Mouse (Mus musculus): ENCODE data around the gene Hck. TPM values are rescaled to one million over a fixed set of nuclear protein-coding genes. Genes with fewer than 3 reads are reported as not detected.

Hck gene
- polyA plus RNA-seq (2012; rRNA removed) (5.9 and 6.0 TPM in 2 replicates), polyA plus RNA-seq (2014; fragmentation: Nextera tagmentation; extraction: Ambion mirVana) (6.9 and 7.8 TPM in 2 replicates)

DNA sequence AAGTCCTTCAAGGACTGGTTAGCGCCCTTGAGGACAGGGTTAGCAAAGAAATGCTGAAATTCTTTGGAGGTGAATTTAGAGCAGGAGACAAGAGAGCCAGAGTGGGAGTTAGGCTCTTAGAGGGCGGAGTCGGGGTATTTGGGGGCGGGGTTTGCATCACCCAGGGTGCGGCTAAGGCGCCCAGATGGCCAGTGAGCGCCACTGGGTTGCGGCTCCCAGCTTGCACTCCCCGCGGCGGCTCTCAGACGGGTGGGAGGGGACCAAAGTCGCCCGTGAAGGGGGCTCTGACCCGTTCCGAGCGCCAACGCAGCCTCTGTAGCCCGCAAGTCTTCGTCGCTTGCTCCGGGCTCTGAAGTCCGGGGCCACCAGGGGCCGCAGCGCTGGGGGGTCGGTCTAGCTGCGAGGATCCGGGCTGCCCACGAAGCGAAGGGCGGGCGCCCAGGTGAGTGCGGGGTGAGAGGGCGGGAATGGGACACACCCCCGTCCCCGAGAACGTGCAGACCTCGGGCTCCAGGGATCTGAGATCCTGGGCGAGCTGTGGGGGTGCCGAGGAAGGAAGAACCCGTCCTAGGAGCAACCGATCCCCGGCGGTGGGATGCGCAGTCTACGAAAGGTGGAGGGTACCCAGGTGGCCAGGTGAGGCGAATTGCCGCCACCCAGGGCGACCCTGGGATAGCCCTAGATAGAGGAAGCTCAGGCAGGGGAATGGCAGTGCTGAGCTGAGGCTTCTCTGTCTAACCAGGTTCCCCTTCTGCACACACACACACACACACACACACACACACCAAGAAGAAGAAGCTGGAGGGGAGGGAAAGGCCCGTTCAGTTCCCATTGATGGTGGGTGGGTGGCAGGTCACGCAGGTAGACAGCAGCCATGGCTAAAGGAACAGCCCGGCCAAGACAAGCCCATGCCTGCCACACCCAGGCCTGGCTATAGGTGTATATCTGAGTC lies at the start of gene Hck:
Gene Hck (plus strand): TSS at position 156 of the 952 bp plus-strand sequence.
- peak within 1 kb of the TSS; percentile 54 for H3K4me2 ChIP-seq (ENCODE audit: low read depth)
- TF ChIP-seq CTCF (IDR thresholded peaks at IDR 0.05; ENCODE audit: low read depth) (no peak), EP300 (IDR thresholded peaks at IDR 0.05; ENCODE audit: low read depth) (no peak)
- H3K4me3 ChIP-seq (ENCODE audit: insufficient read depth in 1 of 2, low read depth in 2 of 2, low read length in 2 of 2), result peak within 1 kb of the TSS; percentile 19 to 29
- DNase-seq (ENCODE audit: low read depth in 3 of 3, low spot score in 3 of 3), result no peak
- peaks cover 23% of the 10 kb centered on the region for H3K27me3 ChIP-seq (ENCODE audit: control insufficient read depth, insufficient read depth, low read length)
- H3K9me3 ChIP-seq (ENCODE audit: control insufficient read depth, low read length), result no peaks in the 10 kb centered on the region
- WGBS (ENCODE audit: insufficient replicate concordance), result 3% methylated on average over 52 of the region's 52 CpGs
- no peak within 1 kb of the TSS for H3K9ac ChIP-seq (replicated peaks)
- no peak within 1 kb of the TSS for H3K27ac ChIP-seq
- ATAC-seq (ENCODE audit: insufficient read depth), result no peak
- H3K36me3 ChIP-seq (replicated peaks; ENCODE audit: control insufficient read depth, insufficient read depth, low read depth), result no peaks in the 10 kb centered on the region
- H3K4me1 ChIP-seq (replicated peaks; ENCODE audit: control insufficient read depth in 2 of 2, insufficient read depth in 2 of 2, low read length in 1 of 2), result peaks cover 0 to 1% of the 10 kb centered on the region in 2 experiments; a peak in 1 of 4 replicates

GRCm38 (mm10) chr2:153060216-153060615 lies 48.1 kb upstream of the Hck start:
- H3K4me2 ChIP-seq (ENCODE audit: low read depth), result no peak overlapping the region
- no peaks in the 10 kb centered on the region for H3K36me3 ChIP-seq (replicated peaks; ENCODE audit: control insufficient read depth, insufficient read depth, low read depth)
- TF ChIP-seq EP300 (IDR thresholded peaks at IDR 0.05; ENCODE audit: low read depth), result no peak
- no peak for TF ChIP-seq CTCF (IDR thresholded peaks at IDR 0.05; ENCODE audit: low read depth)
- ATAC-seq (ENCODE audit: insufficient read depth) (no peak), DNase-seq (ENCODE audit: low read depth in 3 of 3, low spot score in 3 of 3) (no peak)
- no peak overlapping the region for H3K9ac ChIP-seq (replicated peaks)
- H3K27ac ChIP-seq, result no peak overlapping the region
- WGBS (ENCODE audit: insufficient replicate concordance), result 77% methylated on average over 7 of the region's 7 CpGs
- no peaks in the 10 kb centered on the region for H3K27me3 ChIP-seq (ENCODE audit: control insufficient read depth, insufficient read depth, low read length)
- H3K4me1 ChIP-seq (replicated peaks; ENCODE audit: control insufficient read depth in 2 of 2, insufficient read depth in 2 of 2, low read length in 1 of 2), result peaks cover 0 to 2% of the 10 kb centered on the region in 2 experiments; a peak in 1 of 4 replicates
- H3K4me3 ChIP-seq (ENCODE audit: insufficient read depth in 1 of 2, low read depth in 2 of 2, low read length in 2 of 2), result no peak overlapping the region
- H3K9me3 ChIP-seq (ENCODE audit: control insufficient read depth, low read length), result no peaks in the 10 kb centered on the region

- H3K4me1 ChIP-seq (replicated peaks; ENCODE audit: control insufficient read depth in 2 of 2, insufficient read depth in 2 of 2, low read length in 1 of 2), result peaks cover 0 to 4% of the 10 kb centered on the region in 2 experiments; a peak in 1 of 4 replicates
- no peak overlapping the region for H3K4me2 ChIP-seq (ENCODE audit: low read depth)
- 44% methylated on average over 3 of the region's 3 CpGs for WGBS (ENCODE audit: insufficient replicate concordance)
- no peak overlapping the region for H3K4me3 ChIP-seq (ENCODE audit: insufficient read depth in 1 of 2, low read depth in 2 of 2, low read length in 2 of 2)
- no peaks in the 10 kb centered on the region for H3K36me3 ChIP-seq (replicated peaks; ENCODE audit: control insufficient read depth, insufficient read depth, low read depth)
- ATAC-seq (ENCODE audit: insufficient read depth) (no peak), DNase-seq (ENCODE audit: low read depth in 3 of 3, low spot score in 3 of 3) (no peak)
- TF ChIP-seq CTCF (IDR thresholded peaks at IDR 0.05; ENCODE audit: low read depth) (no peak), EP300 (IDR thresholded peaks at IDR 0.05; ENCODE audit: low read depth) (no peak)
- no peaks in the 10 kb centered on the region for H3K9me3 ChIP-seq (ENCODE audit: control insufficient read depth, low read length)
- no peak overlapping the region for H3K27ac ChIP-seq
- H3K9ac ChIP-seq (replicated peaks), result no peak overlapping the region
- no peaks in the 10 kb centered on the region for H3K27me3 ChIP-seq (ENCODE audit: control insufficient read depth, insufficient read depth, low read length)
These were observed 44.9 kb upstream of the Hck start for GRCm38 (mm10) chr2:153063394-153063793.

DNA sequence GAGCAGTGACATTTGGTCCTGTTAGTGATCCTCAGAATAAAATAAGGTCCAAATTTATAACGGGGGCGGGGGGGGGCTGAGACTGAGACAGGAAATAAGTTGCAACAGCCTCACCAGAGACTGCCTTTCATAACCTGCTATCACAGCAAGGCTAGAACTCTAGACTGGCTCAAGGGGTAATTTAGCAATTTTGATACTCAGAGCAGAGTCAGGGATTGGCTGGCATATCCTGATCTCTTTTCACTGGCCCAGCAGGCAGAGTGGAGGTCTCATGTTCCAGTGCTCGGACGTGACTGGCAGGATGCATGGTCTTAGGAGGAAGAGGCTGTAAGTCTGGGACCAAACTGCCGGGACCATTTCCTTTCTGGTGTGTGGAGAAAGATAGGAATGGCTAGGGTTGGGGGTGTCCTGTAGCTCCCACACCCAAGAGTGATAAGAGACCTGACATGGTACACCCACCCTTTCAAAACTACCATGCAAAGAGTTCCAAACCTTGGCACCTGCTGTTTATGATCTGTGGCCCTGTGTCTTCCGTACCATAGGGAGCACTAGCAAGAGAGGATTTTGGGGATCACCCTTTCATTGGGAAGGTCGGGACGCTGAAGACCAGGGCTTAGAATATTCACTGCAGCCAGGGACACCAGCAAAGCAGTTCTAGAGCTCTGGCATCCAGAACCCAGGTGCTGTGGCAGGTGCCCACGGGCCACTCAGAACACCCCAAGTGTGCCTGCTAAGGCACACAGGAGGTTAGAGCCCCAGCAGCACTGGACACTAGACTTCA lies 43.9 kb upstream of the Hck start:
- WGBS (ENCODE audit: insufficient replicate concordance), result 38% methylated on average over 9 of the region's 9 CpGs
- DNase-seq (ENCODE audit: low read depth in 3 of 3, low spot score in 3 of 3), result no peak
- Histone ChIP-seq H3K9me3 (ENCODE audit: control insufficient read depth, low read length) (no peaks in the 10 kb centered on the region), H3K4me3 (ENCODE audit: insufficient read depth in 1 of 2, low read depth in 2 of 2, low read length in 2 of 2) (no peak overlapping the region), H3K27ac (no peak overlapping the region), H3K4me2 (ENCODE audit: low read depth) (no peak overlapping the region), H3K36me3 (replicated peaks; ENCODE audit: control insufficient read depth, insufficient read depth, low read depth) (no peaks in the 10 kb centered on the region), H3K27me3 (ENCODE audit: control insufficient read depth, insufficient read depth, low read length) (no peaks in the 10 kb centered on the region), H3K9ac (replicated peaks) (no peak overlapping the region), H3K4me1 (replicated peaks; ENCODE audit: control insufficient read depth in 2 of 2, insufficient read depth in 2 of 2, low read length in 1 of 2) (peaks cover 0 to 4% of the 10 kb centered on the region in 2 experiments; a peak in 1 of 4 replicates)
- no peak for TF ChIP-seq EP300 (IDR thresholded peaks at IDR 0.05; ENCODE audit: low read depth)
- no peak for TF ChIP-seq CTCF (IDR thresholded peaks at IDR 0.05; ENCODE audit: low read depth)
- no peak for ATAC-seq (ENCODE audit: insufficient read depth)

Measured in liver, embryonic 14.5 days (tissue).